Mouse (Mus musculus): ENCODE data around the gene Wdfy1.

- TF ChIP-seq CTCF (IDR thresholded peaks at IDR 0.05; ENCODE audit: control insufficient read depth, insufficient read depth, insufficient replicate concordance, low read depth, low read length) (no peak), POLR2A (IDR thresholded peaks at IDR 0.05; ENCODE audit: control insufficient read depth, low read depth, low read length) (no peak)
These were observed 2.1 kb upstream of the Wdfy1 start for GRCm38 (mm10) chr1:79778011-79778410.
